Mouse (Mus musculus): ENCODE measurements around the gene Rbms2.
"Not testable (repeated sequence)": the region's sequence is repeated elsewhere in the genome, so short reads cannot be mapped to it uniquely, and the experiment has no call there.

Rbms2 gene

DNA sequence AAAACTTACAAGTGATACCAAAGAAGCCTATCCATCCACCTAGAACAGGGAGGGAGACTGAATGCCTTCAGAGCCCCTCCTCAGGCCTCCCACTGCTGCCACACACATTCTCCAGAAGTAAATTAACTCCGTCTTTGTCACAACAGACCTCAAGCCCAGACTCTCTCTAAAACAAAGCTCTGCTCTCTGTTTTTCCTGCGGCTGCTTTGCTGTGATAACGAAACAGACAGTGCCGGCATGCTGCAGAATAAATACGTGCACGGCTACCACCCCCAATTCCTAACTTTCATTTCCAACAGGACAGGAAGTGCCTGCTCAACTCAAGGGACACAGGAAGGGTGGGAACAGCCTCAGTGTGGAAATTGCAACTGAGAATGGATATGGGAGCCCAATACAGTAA, at the start of gene Rbms2:
TSS of gene Rbms2 (minus strand) at position 309 of the 400 bp plus-strand sequence.
- no peak for DNase-seq

- DNase-seq: no peak
Observed at GRCm38 (mm10) chr10:128228009-128228408, 47.9 kb upstream of the Rbms2 start.

DNA sequence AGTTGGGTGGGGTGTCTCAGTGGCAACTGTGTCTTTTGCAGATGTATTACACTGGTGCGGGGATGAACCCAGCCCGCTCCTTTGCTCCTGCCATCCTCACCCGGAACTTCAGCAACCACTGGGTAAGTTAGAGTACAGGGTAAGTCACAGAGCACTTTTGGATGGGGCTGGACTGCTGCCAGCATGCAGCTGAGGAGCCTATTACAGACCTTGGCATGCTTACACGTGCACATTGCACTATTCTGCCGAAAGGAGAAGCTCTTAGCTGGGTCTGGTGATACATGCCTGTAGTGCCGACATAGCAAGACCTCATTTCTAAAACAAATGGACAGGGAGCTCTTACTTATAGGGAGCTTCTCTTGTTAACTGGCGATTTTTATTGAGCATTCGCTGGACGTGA, 47.5 kb upstream of the Rbms2 start:
- no peak for DNase-seq

GRCm38 (mm10) chr10:128225538-128225937, 45.4 kb upstream of the Rbms2 start, which contains the start of gene Mip:
TSS of gene Mip (plus strand) at chr10:128225838.
- DNase-seq: no peak

DNA sequence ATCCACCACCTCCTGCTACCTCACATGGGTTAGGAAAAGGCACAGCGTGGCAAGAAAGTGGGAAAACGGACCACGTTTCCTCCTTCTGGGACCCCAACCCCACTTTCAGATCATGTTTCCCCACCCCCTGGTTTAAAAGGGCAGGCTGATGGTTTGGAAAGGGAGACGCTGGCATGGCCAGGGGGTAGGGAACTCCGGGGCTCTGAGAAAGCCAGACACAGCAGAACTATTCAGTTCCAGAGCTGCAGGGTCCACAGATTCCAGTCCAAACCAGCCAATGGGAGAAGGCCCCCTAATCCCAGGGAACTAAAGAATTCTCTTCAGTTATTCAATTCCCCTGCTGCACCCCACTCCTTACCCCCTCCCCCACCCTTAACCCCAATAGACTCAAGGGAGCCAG, 45.0 kb upstream of the Rbms2 start:
- no peak for DNase-seq

- DNase-seq: no peak
Observed at GRCm38 (mm10) chr10:128221533-128222286, 41.6 kb upstream of the Rbms2 start.

- DNase-seq: no peak
Observed at GRCm38 (mm10) chr10:128218387-128219117, 38.5 kb upstream of the Rbms2 start.

DNA sequence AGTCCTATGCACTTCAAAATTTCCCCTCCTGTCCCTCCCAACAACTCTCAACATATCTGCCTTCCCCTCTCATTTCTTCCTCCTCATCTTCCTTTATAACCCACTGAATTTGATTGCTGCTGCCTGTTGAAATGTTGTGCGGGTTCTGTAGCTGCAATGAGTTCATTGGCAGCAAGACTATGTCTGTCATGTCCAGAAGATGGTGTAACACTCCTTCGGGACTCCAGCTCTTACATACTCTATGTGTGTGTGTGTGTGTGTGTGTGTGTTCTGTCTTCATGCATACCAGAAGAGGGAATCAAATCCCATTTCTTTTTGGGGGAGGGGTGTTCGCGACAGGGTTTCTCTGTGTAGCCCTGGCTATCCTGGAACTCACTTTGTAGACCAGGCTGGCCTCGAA, 34.9 kb upstream of the Rbms2 start:
- DNase-seq: no peak

DNA sequence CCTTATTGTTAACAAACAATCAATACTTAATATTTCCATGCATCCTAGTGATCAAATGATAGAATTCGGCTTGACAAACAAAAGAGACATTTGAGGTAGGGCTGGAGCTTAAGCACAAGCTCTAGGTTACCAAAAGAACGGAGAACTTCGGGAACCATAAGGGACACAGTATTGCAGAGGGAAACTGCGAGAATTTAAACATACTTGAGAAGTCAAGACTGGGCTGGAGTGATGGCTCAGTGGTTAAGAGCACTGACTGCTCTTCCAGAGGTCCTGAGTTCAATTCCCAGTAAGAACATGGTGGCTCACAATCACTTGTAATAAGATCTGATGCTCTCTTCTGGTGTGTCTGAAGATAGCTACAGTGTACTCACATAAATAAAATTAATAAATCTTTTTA, 34.0 kb upstream of the Rbms2 start:
- DNase-seq: not testable (repeated sequence)

GRCm38 (mm10) chr10:128212871-128213323, 32.8 kb upstream of the Rbms2 start:
- peak in 1 of 2 experiments; percentile 57 for DNase-seq

GRCm38 (mm10) chr10:128212148-128212547, 32.1 kb upstream of the Rbms2 start:
- DNase-seq: no peak

DNA sequence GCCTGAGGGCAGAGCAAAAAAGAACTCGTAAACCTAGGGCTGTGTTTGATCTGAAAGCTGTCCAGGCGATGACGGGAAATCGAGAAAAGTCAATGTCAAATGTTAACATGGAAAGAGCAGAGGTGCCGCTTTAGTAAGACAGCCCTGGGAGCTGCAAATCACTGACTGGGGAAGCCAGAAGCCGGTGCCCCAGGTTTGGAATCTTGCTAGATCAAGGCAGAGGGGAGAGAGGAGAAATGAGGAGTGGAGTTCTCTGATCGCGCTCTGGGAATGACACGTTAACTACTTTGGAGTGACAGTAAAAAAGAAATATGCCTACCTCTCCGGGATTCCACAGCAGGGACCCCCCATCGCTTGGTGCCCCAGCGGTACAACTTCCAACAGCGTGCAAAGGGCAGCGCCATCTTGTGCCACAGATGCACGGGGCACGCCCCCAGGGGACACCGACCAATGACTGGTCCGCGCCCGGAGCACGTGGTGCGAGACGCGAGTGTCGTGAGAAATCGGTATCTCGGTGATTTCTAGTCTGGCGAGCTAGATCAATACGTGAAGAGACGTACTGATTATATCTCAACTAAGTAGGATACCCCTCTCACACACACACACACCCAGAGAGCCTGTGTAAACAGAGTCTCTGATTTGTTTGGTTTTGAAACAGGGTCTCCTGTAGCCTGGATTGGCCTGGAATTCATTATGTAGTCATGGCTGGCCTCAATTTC, 31.5 kb upstream of the Rbms2 start, which contains the start of gene Spryd4:
TSS of gene Spryd4 (minus strand) at position 418 of the 719 bp plus-strand sequence.
- DNase-seq: peak; percentile 76 to 77

DNA sequence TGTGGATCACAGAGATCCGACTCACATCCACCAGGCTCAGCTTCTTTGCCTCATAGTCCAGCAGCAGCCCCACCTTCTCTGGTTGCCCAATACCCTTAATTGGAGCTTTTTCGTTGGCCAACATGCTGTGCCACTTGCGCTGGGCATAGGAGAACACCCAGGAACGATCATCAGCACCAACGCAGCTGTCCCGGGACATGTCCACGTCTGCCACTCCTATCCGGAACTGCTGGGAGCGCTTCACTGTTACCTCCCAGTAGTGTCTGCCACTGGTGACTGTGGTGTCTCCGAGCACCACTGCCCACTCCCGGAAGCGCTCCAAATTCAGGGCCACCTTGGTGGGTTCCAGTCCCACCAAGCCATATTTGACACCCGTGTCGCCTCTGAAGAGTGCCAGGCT, 30.9 kb upstream of the Rbms2 start:
- no peak for DNase-seq

DNA sequence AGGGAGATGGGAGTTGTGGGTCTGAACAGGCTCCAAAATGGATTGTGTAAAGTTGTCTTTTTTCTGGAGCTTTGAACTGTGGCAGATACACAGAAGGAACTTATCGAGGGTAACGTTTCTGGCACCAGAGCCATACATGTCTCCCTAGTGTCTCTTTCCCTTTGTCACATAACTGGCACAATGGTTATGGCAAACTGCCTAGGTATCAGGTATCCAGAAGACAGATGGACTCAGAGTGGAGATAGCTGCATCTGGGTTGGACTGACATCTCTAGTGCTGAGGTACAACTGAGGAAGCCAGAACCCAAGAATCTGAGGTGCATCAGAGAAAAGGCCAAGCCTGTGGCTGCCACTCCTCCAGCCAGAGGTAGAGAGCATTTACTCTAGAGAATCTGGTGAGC, 30.0 kb upstream of the Rbms2 start:
- DNase-seq: no peak

DNA sequence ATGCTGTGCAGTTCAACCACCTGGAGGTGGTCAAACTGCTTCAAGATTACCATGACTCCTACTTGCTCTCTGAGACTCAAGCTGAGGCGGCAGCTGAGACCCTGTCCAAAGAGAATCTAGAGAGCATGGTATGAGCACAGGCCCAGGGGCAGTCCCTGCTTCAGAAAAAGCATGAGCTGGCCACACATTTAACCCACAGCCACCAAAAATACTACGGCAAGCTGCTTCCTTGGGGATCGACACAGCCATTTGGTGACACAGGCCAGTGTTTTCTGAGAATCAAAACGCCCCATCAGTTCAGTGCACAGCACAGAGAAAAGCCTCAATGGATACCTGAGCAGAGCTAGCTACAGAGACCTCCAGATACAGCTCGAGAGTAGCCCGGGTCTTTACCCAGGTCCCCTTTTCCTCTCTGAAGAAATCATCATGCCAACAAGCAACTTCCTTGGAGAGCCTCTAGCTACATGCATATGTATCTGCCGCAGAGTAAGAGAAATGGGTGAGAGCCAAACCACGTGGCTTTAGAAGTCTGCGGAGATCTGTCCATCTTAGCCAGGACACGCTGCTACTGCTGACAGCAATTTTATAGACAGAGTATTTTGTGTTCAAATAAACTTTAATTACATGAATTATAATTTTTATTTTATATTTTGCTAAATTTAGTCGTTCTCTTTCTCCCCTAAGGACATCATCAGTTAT, 29.4 kb upstream of the Rbms2 start:
- DNase-seq: no peak

GRCm38 (mm10) chr10:128208326-128208725, 28.2 kb upstream of the Rbms2 start:
- DNase-seq: no peak

DNA sequence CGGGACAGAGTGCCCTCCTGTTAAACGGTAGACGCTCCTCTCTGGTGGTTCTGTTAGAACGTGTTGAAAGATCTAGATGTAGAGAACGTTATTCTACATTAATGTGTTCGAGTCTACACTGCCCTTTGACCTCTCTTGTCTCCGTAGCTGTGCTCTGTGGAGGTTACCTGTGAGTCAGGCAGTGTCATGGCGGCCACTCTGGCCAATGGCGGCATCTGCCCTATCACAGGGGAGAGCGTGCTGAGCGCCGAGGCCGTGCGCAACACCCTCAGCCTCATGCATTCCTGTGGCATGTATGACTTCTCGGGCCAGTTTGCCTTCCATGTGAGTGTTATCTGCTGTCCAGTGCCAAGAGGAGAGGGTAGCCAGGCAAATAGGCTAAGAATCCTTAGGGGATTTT, 24.8 kb upstream of the Rbms2 start:
- DNase-seq: no peak

DNA sequence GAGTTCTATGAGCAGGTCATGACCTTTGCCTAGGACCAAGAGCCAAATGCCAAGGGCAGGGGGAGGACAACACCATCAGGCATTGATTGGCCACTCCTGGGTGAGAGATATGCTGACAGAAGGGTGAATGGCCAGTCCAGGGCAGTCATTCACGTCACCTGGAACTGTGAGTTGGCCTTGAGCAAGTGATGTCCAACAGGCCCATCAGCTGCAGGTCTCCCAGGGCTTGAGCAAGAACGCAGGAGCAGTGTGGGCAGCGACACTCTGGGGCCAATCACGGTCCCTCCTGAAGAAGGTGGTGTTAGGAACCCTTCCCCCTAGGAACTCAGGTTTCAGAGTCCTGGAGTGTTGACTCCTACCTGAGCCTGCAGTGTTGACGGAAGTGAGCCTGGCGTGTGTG, 21.8 kb upstream of the Rbms2 start:
- no peak for DNase-seq

DNA sequence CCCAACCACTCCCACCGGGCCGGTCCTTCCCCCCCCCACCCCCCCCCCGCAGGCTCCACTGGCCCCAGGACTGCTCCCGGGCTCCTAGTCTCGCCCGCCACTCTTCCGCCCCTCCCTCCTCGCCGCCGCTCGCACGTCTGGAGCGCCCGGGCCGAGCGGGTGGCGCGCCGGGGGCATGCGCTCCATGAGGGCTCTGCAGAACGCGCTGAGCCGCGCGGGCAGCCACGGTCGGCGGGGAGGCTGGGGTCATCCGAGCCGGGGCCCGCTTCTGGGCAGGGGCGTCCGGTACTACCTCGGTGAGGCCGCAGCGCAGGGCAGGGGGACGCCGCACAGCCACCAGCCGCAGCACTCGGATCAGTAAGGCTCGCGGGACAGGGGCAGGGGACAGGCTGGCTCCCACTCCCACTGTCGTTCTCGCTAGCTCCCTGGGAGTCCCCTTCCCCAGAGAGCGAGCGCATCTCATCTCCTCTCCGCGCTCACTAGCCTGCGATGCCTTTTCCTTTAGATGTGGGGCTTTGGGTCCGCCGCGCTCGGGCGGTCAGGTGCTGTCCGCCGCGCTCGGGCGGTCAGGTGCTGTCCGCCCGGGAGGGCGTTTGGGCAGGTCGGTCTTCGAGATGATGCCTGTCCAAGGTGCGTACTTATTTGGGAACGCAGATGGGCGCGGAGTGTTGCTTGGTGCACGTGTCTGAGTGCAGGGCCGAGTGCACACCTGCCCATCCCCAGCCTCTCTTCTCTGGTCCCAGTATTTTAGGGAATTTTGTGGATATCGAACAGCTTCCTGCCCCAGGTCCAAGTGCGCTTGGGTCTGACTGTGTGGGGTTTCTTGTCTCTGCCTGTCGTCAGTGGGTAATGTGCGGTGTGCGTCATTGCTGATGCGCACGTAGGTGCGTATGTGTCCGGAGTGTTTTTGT, 14.7 kb upstream of the Rbms2 start:
- no peak for DNase-seq

DNA sequence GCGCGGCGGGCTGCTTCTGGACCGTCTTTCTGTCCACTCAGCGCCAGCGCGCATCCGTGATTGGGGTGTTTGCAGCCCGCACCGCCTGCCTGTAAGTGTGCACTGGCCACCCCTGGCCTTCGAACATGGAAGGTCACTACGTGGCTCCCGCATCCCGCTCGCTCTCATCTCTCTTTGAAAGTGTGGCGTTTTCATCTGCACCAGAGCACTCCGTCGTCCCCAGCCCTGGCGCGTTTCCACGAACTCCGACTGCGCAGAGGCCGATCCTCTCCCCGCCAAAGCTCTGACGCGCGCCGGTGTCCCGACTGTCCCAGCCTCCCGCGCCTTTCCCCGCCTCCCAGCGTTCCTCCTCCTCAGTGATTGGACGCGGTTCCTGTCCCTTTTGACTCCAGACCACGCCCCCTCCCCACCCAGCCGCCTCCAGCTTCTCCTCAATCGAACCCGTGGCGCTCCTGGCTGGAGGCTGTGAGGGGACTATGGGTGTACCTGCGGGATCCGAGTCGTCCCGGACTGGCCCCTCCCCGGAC, 14.0 kb upstream of the Rbms2 start, which contains the start of gene Gls2:
TSS of gene Gls2 (plus strand) at position 434 of the 527 bp plus-strand sequence.
- peak; percentile 89 to 90 for DNase-seq

- DNase-seq: no peak
Observed at GRCm38 (mm10) chr10:128193113-128193512, 13.0 kb upstream of the Rbms2 start.
